Mouse (Mus musculus) adrenal gland (tissue): ENCODE measurements around the gene Spag17.

ENCODE experiments used
- intact Hi-C: fragments of 180-260 bp; cut with DNase I; formaldehyde crosslinking; loops from one replicate; pipeline ENCODE4 v1.15.1; 2025

Gene Spag17

DNA sequence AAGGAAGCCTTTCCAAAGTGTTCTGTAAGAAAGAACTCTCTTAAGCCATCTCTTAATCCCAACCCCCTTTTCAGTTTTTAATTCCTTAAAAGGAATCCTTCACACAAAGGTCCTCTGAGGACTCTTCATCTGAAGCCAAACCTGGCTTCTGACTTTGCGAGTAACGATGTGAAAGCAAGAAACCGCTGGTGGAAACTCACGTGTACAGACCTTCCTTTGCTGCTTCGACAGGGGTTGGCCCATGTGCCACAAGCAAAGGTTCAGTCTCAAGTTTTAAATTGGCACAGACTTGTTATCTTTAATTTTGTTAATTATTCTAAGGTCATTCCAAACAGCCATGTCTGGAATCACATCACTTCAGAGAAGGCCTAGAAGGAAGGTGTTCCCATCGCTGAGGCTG lies 79.1 kb downstream of the Spag17 start:
- intact Hi-C loops = no loop called here

DNA sequence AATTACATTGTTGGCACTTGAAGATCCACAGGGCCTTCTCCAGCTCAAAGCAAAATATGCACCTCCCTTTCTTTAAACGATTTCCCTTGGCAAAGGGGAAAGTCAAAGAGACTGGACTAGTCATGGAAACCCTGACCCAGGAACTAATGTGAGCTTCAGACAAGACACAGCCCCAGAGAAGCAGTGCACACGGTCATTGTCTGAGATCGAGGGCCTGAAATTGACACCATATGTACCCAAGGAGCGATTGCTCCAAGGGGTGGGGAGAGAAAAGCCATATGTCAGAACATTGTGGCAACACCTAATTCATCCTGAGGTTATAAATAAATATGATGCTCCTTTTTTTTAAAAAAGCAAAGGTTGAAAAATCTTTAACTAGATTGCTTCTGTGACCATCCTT lies 80.7 kb downstream of the Spag17 start:
- intact Hi-C loops = no loop called here

- intact Hi-C loops = no loop called here
Observed at GRCm38 (mm10) chr3:99966285-99966684, 81.1 kb downstream of the Spag17 start.

GRCm38 (mm10) chr3:99970766-99971165 lies 85.6 kb downstream of the Spag17 start:
- intact Hi-C loops = no loop called here

DNA sequence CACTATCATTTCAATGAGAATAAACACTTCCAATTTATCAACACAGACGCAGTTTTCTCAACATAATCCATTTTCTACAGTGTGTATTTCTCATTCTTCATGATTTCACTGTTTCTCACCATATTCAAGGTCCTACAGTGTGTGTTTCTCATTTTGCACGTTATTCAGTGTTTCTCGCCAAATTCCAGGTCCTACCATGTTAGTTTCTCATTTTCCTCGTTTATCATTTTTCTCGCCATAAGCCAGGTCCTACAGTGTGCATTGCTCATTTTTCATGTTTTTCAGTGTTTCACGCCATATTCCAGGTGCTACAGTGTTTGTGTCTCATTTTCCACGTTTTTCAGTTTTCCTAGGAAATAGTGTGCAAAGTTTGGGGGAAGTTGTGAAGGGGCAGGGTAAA lies 95.8 kb downstream of the Spag17 start:
- intact Hi-C loops = no loop called here

DNA sequence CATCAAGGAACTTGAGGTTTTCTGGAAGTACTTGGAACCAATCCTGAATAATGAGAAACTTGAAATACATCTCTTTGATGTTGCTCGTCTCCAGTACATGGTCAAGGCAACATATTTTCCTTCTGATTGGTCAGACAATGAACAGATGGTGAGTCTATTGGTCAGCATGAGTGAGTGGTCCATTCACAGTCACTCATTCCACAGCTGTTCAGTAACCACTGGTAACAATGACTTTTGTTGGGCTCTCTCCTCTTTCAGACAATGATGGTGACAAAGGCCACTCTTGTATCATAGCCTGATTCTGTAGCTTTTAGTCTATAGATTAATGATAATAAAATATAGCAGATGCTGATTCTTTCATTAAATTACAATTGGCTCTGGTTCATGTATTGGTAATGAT lies 119.5 kb downstream of the Spag17 start:
- intact Hi-C loops = no loop called here

GRCm38 (mm10) chr3:100009807-100010206 lies 124.6 kb downstream of the Spag17 start:
- intact Hi-C loops = no loop called here

DNA sequence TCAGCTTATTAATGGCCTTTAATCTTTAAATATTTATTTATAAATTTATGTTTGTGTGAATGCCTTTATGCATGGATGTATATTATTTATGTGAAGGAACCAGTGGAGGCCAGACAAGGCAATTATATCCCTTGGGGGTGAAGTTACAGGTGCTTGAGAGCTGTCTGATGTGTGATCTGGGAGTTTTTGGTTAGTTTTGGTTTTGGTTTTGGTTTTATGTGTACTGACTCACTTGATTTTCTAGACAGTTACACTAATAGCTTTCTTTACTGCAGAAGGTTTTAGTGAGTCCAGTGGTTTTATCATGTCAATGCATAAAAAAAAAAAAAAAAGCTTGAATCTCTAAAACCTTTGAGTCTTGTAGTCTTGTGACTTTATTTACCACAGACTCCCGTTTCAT lies 128.9 kb downstream of the Spag17 start:
- intact Hi-C loops = no loop called here

DNA sequence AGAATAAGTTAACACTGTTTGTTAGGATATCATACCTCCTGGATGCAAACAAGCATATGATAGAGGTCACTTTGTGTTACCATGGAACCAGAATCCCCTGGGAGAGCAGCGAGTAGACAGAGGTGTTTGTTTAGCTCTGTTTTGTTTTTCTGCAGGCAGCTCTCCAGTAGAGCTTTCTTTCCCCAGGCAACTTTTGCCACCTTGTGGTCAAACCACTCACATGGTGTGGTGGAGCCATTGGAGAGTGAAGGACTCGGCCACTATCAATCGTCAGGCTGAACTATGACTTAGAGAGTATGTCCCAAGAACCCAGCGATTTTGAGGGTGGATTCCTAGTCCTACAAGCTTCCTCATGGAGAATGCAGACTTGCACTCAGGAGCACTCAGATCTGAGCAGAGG lies 146.1 kb downstream of the Spag17 start:
- intact Hi-C loops = no loop called here

DNA sequence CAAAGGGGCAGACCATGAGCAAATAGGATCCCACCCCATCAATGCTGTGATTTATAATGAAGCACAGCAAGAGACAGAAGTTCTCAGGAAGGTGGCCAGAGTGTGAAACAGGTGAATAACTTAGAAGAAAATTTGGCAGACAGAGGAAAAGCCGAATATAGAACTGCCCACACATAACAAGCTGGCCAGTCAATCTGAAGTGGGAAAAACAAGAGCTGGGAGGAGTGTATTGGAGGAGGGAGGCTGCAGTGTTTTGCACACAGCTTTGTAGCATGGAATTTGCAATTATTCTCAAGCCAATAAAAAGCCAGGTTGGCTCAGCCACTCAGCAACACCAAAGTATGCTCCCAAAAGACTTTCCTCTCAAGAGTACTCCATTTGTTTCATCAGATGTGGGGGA lies 147.8 kb downstream of the Spag17 start:
- intact Hi-C loops = no loop called here

- intact Hi-C loops = no loop called here
Observed at GRCm38 (mm10) chr3:100034366-100034956, 149.3 kb downstream of the Spag17 start.

DNA sequence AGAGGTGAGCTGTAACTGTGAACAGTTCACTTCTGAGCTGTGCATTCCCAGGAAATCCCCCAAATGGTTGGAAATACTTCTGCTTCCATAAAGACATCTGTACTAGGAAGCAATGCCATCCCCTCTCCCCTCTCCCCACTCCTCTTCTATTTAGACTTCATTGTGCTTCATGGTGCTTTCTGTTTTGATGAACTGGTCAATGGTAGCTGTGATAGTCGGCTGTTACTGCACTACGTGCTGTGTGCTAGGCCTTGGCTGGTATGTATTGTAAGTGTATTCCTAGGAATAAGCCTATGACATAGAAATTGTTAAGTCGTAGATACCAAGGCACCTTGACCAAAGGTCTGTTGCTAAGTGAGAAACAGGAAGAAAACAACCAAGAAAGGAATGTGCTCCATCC lies 149.9 kb downstream of the Spag17 start:
- intact Hi-C loops = no loop called here

- intact Hi-C loops = no loop called here
Observed at GRCm38 (mm10) chr3:100036846-100037245, 151.6 kb downstream of the Spag17 start.

- intact Hi-C loops = no loop called here
Observed at GRCm38 (mm10) chr3:100074406-100074805, 189.2 kb downstream of the Spag17 start.

DNA sequence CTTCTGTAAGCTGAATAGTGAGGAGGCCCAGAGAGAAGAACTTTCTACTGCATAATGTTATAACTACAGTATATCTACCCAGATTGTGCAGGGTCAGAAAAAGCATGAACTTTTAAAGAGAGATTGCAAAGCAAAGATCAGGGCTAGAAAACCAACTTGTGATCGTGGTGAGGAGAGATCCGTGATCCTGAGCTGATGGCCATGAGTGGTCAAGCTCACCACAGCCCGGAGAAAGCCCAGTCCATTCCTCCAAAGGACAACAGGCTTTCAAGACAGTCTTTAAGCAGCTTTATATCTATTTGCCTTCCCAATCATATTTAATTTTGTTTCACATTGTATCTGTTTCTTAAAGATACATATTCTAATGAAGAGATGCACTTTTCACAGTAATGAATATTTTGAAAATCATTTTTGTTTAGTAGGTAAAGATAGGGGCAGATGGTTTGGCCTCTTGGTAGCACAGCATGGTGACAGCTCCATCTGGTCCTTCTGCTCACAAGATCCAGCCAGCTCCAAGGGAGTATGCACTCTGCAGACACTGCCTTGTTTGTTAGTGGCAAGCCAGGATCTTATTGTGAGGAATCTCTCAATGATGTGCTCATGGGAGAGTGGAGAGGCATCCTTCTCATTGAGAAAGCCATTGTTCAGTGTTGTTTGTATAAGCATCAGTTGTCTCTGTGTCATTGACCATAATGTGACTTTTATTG lies 217.3 kb downstream of the Spag17 start:
- intact Hi-C loops = no loop called here

DNA sequence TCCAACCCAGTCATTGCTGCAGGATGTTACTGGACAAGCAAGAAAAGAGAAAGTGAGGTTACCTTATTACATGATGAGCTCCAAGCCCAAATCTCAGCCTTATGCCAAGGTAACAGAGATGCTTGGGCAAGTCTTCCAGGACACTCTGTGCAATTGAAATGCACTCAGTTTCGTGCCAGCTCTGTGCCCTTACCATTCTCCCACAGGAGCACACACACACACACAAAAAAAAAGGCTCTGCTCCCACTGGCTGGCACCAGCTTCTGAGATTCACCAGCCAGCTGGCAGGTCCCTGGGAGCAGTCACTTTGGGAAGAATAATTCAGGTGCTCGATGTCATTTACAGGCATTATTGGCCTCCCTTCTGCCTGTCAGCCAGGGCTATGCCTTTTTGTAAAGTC lies 221.5 kb downstream of the Spag17 start:
- intact Hi-C loops = no loop called here

GRCm38 (mm10) chr3:100118681-100119080 lies 233.5 kb downstream of the Spag17 start:
- intact Hi-C loops = no loop called here

GRCm38 (mm10) chr3:100121961-100122360 lies 236.8 kb downstream of the Spag17 start:
- intact Hi-C loops = no loop called here

DNA sequence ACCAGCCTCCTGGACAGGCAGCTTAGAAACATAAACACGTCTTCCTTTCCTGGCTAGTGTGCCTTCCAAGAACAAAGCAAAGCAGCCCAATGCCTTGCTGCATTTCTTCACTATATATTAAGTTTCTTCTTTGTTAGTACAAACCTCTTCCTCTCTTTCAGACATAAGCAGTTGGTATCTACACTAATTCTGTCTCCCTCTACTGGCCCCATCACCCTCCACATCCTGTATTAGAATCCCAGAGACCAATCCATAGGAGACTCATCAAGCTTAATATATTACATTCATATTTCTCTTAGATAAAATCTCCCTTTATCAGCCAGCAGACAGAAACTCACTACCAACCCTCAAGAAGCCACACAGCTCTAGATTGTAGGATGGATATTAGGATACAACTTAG lies 237.2 kb downstream of the Spag17 start:
- intact Hi-C loops = no loop called here

DNA sequence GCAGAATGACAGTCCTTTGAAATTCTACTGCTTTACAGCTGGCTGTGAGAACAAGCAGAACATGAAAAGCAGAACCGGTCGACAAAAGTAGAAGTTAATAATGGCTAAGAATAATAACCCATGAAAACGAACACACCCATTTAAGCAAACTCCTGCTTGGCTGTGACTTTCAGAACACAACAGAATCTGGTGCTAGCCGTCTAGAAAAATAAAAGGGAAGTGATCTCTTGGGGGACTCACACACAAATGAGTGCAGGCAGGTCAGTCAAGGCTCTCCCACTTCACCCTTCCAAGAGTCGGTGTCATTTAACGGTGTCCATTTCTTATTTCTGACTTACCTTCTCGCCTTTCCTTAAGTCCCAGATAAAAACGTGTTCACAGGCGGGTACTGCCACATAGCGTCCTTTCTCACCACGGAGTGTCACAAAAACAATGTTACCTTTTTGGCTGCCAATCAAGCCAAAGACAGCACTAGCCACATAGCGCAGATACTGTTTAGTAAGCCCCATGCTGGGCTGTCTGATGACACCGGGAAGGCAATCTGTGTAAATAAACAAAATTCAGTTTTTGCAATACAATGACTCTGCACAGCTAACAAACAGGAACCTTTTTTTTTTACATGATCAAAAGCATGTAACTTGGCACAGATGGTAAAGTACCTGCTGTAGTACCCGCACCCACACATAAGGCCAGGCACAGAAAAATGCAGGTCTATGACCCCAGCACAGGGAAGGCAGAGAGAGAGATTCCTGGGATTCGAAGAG lies 275.7 kb downstream of the Spag17 start:
- intact Hi-C loops = no loop called here

GRCm38 (mm10) chr3:100161665-100162314 lies 276.6 kb downstream of the Spag17 start:
- intact Hi-C loops = no loop called here
